Mouse (Mus musculus): ENCODE results near the gene Eef1g.

GRCm38 (mm10) chr19:8919000-8919399 lies 47.8 kb upstream of the Eef1g start:
- TF ChIP-seq CTCF (IDR thresholded peaks at IDR 0.05): no peak
- no peak for TF ChIP-seq EP300 (IDR thresholded peaks at IDR 0.05)

Data from lung, postnatal 0 days (tissue).